Mouse (Mus musculus) stomach, postnatal 0 days (tissue): Measurements from ENCODE around the gene Fam107b. TPM values are rescaled to one million over a fixed set of nuclear protein-coding genes. Genes with fewer than 3 reads are reported as not detected.

Source experiments
- ATAC-seq: fragments of 200-750 bp; cut with Nextera tagmentation; 2 replicates; pipeline ENCODE4 v1.8.0; 2017; ENCODE audit not compliant: low FRiP score, low TSS enrichment
- DNase-seq: peaks from one replicate; pipeline ENCODE4 v3.0.0-alpha.2; 2016; ENCODE audit warnings: low spot score
- H3K27ac ChIP-seq: fragments of 300-500 bp; sonication (generic); replicated peaks from 2 replicates; pipeline ENCODE4 v1.5.1; 2014; ENCODE audit warnings: mild to moderate bottlenecking, control low read depth
- H3K27me3 ChIP-seq: fragments of 300-500 bp; sonication (generic); 2 replicates; pipeline ENCODE4 v1.6.1; 2014; ENCODE audit warnings: low read length; ENCODE audit not compliant: control insufficient read depth, insufficient read depth
- H3K36me3 ChIP-seq: fragments of 300-500 bp; sonication (generic); 2 replicates; pipeline ENCODE4 v1.6.1; 2014; ENCODE audit warnings: low read length, mixed read lengths; ENCODE audit not compliant: control insufficient read depth, insufficient read depth
- H3K4me1 ChIP-seq: fragments of 300-500 bp; sonication (generic); replicated peaks from 2 replicates; pipeline ENCODE4 v1.6.1; 2014; ENCODE audit warnings: antibody characterized with exemption; ENCODE audit not compliant: control insufficient read depth, insufficient read depth
- H3K4me2 ChIP-seq: fragments of 300-500 bp; sonication (generic); replicated peaks from 2 replicates; pipeline ENCODE4 v1.6.1; 2014; ENCODE audit warnings: low read depth, mild to moderate bottlenecking, control low read depth, moderate library complexity
- H3K4me3 ChIP-seq: fragments of 300-500 bp; sonication (generic); 2 replicates; pipeline ENCODE4 v1.5.1; 2014; ENCODE audit warnings: low read depth, low read length, control low read depth
- H3K9ac ChIP-seq: fragments of 300-500 bp; sonication (generic); 2 replicates; pipeline ENCODE4 v1.6.1; 2014; ENCODE audit warnings: mild to moderate bottlenecking, low read length, control low read depth, mixed read lengths
- H3K9me3 ChIP-seq: fragments of 300-500 bp; sonication (generic); 2 replicates; pipeline ENCODE4 v1.6.1; 2016; ENCODE audit warnings: low read length; ENCODE audit not compliant: control insufficient read depth
- CTCF ChIP-seq: IDR thresholded peaks from 2 replicates; pipeline ENCODE4 v1.5.1; 2016; ENCODE audit warnings: antibody characterized with exemption, low read depth, mild to moderate bottlenecking, moderate library complexity
- EP300 ChIP-seq: optimal IDR thresholded peaks from 2 replicates; pipeline ENCODE3; 2016; ENCODE audit warnings: antibody characterized with exemption
- WGBS: fragments of 180-500 bp; shearing (Covaris S2); extraction: QIAGEN DNeasy Blood & Tissue Kit; methylation state at CpG from one replicate; pipeline ENCODE4 v1.1.7; 2014; 5-methylcytosine and 5-hydroxymethylcytosine counted together
- polyA plus RNA-seq: library from polyadenylated mRNA; unstranded; fragments of >200 nt; fragmentation: Nextera tagmentation; extraction: Ambion mirVana; gene quantifications from 2 replicates; pipeline ENCODE4 v1.2.1, GENCODE M21; 2015

Fam107b gene
- polyA plus RNA-seq, 1 experiment from 2014 or later: 46.4 TPM

GRCm38 (mm10) chr2:3600421-3600820, 30.1 kb downstream of the Fam107b start:
- ATAC-seq (no peak), DNase-seq (no peak)
- no peak overlapping the region for H3K9ac ChIP-seq
- no peak overlapping the region for H3K4me2 ChIP-seq
- WGBS: 52% methylated on average over 3 of the region's 3 CpGs
- H3K4me1 ChIP-seq: no peaks in the 10 kb centered on the region
- H3K4me3 ChIP-seq: no peak overlapping the region
- no peak overlapping the region for H3K27ac ChIP-seq
- H3K36me3 ChIP-seq: no peaks in the 10 kb centered on the region
- H3K9me3 ChIP-seq: no peaks in the 10 kb centered on the region
- no peak for TF ChIP-seq EP300
- no peak for TF ChIP-seq CTCF
- H3K27me3 ChIP-seq: no peaks in the 10 kb centered on the region

GRCm38 (mm10) chr2:3602599-3602998, 32.3 kb downstream of the Fam107b start:
- no peak for DNase-seq
- H3K36me3 ChIP-seq: no peaks in the 10 kb centered on the region
- no peaks in the 10 kb centered on the region for H3K27me3 ChIP-seq
- TF ChIP-seq EP300: no peak
- TF ChIP-seq CTCF: no peak
- WGBS: 82% methylated on average over 3 of the region's 3 CpGs
- no peak overlapping the region for H3K27ac ChIP-seq
- H3K9ac ChIP-seq: no peak overlapping the region
- ATAC-seq: no peak
- no peak overlapping the region for H3K4me3 ChIP-seq
- H3K9me3 ChIP-seq: no peaks in the 10 kb centered on the region
- H3K4me2 ChIP-seq: no peak overlapping the region
- no peaks in the 10 kb centered on the region for H3K4me1 ChIP-seq

GRCm38 (mm10) chr2:3603181-3603580, 32.9 kb downstream of the Fam107b start:
- no peak for DNase-seq
- H3K4me3 ChIP-seq: no peak overlapping the region
- H3K4me2 ChIP-seq: no peak overlapping the region
- no peaks in the 10 kb centered on the region for H3K36me3 ChIP-seq
- WGBS: 80% methylated on average over 5 of the region's 5 CpGs
- no peak for ATAC-seq
- TF ChIP-seq EP300 (no peak), CTCF (no peak)
- H3K9me3 ChIP-seq: no peaks in the 10 kb centered on the region
- H3K4me1 ChIP-seq: no peaks in the 10 kb centered on the region
- H3K9ac ChIP-seq: no peak overlapping the region
- no peaks in the 10 kb centered on the region for H3K27me3 ChIP-seq
- no peak overlapping the region for H3K27ac ChIP-seq

- H3K4me3 ChIP-seq: no peak overlapping the region
- ATAC-seq (no peak), DNase-seq (no peak)
- H3K27me3 ChIP-seq: no peaks in the 10 kb centered on the region
- H3K9ac ChIP-seq: no peak overlapping the region
- no peaks in the 10 kb centered on the region for H3K4me1 ChIP-seq
- H3K9me3 ChIP-seq: no peaks in the 10 kb centered on the region
- H3K36me3 ChIP-seq: no peaks in the 10 kb centered on the region
- no peak overlapping the region for H3K4me2 ChIP-seq
- no peak for TF ChIP-seq CTCF
- TF ChIP-seq EP300: no peak
- 36% methylated on average over 8 of the region's 8 CpGs for WGBS
- H3K27ac ChIP-seq: no peak overlapping the region
These were observed 38.9 kb downstream of the Fam107b start for GRCm38 (mm10) chr2:3608868-3609854.

- TF ChIP-seq EP300 (no peak), CTCF (no peak)
- no peaks in the 10 kb centered on the region for H3K9me3 ChIP-seq
- no peaks in the 10 kb centered on the region for H3K4me1 ChIP-seq
- H3K9ac ChIP-seq: no peak overlapping the region
- H3K4me3 ChIP-seq: no peak overlapping the region
- H3K27me3 ChIP-seq: no peaks in the 10 kb centered on the region
- H3K27ac ChIP-seq: no peak overlapping the region
- ATAC-seq: no peak
- no peak for DNase-seq
- 88% methylated on average over 1 of the region's 1 CpGs for WGBS
- no peak overlapping the region for H3K4me2 ChIP-seq
- H3K36me3 ChIP-seq: no peaks in the 10 kb centered on the region
These were observed 48.2 kb downstream of the Fam107b start for GRCm38 (mm10) chr2:3618446-3618845.

- ATAC-seq (no peak), DNase-seq (no peak)
- no peaks in the 10 kb centered on the region for H3K27me3 ChIP-seq
- H3K27ac ChIP-seq: no peak overlapping the region
- TF ChIP-seq CTCF (no peak), EP300 (no peak)
- no peak overlapping the region for H3K4me3 ChIP-seq
- no peaks in the 10 kb centered on the region for H3K9me3 ChIP-seq
- no peaks in the 10 kb centered on the region for H3K36me3 ChIP-seq
- H3K9ac ChIP-seq: no peak overlapping the region
- 66% methylated on average over 6 of the region's 6 CpGs for WGBS
- H3K4me1 ChIP-seq: no peaks in the 10 kb centered on the region
- H3K4me2 ChIP-seq: no peak overlapping the region
These were observed 51.3 kb downstream of the Fam107b start for GRCm38 (mm10) chr2:3621568-3621967.
